Comparison of ENCODE assay signal across 14 mouse cellular contexts in the genomic region with DNA sequence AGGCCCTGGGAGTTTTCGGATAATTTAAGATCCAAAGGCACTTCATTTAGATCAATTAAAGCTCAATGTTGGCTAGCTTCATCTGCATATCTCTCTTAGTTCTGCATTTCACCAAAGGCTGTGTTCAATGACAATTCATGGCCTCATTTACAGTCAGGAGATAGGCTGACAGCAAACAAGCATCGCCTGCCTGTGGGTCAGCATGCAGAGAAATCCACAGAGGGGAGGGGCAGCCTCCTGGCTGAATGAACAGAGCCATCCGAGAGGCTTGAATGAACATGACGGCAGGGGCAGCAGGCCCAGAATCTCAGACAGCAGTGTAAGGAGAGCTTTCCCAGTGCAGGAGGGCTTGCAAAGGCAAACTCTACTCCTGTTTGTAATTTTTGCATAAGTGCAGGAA.
DNase-seq lines count a peak whose midpoint lies in the region; ATAC-seq and TF ChIP-seq lines count a peak whose summit lies in the region.
"Had no signal": no experiment of that assay in that cellular context is flagged by ENCODE, and none has a peak within 500 bp of the region (broad histone marks: within the 10 kb centered on the region; RNA-seq: fewer than 3 reads in every experiment).

No protein-coding gene starts in this region.

- H3K9me3 ChIP-seq in kidney, embryonic 14.5 days (ENCODE audit: control insufficient read depth, low read length), result no peaks in the 10 kb centered on the region
- no peaks in the 10 kb centered on the region for H3K9me3 ChIP-seq in lung, embryonic 16.5 days (ENCODE audit: control insufficient read depth, low read length)
- no peaks in the 10 kb centered on the region for H3K9me3 ChIP-seq in midbrain, embryonic 14.5 days (ENCODE audit: control insufficient read depth, low read length)
- H3K9me3 ChIP-seq: heart, embryonic 12.5 days; liver, embryonic 12.5 days had no signal

- peak; percentile 63 to 74 for DNase-seq in cerebellum, postnatal 10 days
- no peak for DNase-seq in cerebellum, adult 9-11 months
- no peak for DNase-seq in kidney, postnatal 14 days
- no peak for DNase-seq in lung, adult 2 months
- DNase-seq in midbrain, embryonic 14.5 days, result peak; percentile 61
- DNase-seq: adrenal gland, adult 2 months; gastrocnemius, postnatal 14 days; right cerebral cortex, adult 18-20 months had no signal

- H3K4me1 ChIP-seq in kidney, embryonic 14.5 days (ENCODE audit: control insufficient read depth, insufficient read depth, low read length), result no peaks in the 10 kb centered on the region
- H3K4me1 ChIP-seq in lung, embryonic 16.5 days (replicated peaks; ENCODE audit: control insufficient read depth, insufficient read depth, low read length), result no peaks in the 10 kb centered on the region
- no peaks in the 10 kb centered on the region for H3K4me1 ChIP-seq in lung, adult 2 months (ENCODE audit: control insufficient read depth, insufficient read depth, low read length)
- 0 out of 2 replicates have a peak, but pooled peaks cover 4% of the 10 kb centered on the region for H3K4me1 ChIP-seq in midbrain, embryonic 14.5 days (ENCODE audit: control insufficient read depth, insufficient read depth, low read length)
- H3K4me1 ChIP-seq: heart, embryonic 12.5 days; liver, embryonic 12.5 days had no signal

- 40% methylated on average over 4 of the region's 4 CpGs for WGBS in kidney, embryonic 14.5 days
- WGBS in lung, embryonic 16.5 days, result 46% methylated on average over 4 of the region's 4 CpGs
- 54% methylated on average over 4 of the region's 4 CpGs for WGBS in lung, adult 2 months
- 21% methylated on average over 4 of the region's 4 CpGs for WGBS in midbrain, embryonic 14.5 days

- no peak for TF ChIP-seq CTCF in lung, adult 2 months (IDR thresholded peaks at IDR 0.05; ENCODE audit: insufficient read depth, low read length)

- H3K36me3 ChIP-seq in kidney, embryonic 14.5 days (ENCODE audit: control insufficient read depth, insufficient read depth, low read length), result no peaks in the 10 kb centered on the region
- H3K36me3 ChIP-seq in lung, embryonic 16.5 days (ENCODE audit: control insufficient read depth, insufficient read depth, low read length), result no peaks in the 10 kb centered on the region
- H3K36me3 ChIP-seq in midbrain, embryonic 14.5 days (ENCODE audit: control insufficient read depth, insufficient read depth, low read length), result no peaks in the 10 kb centered on the region
- H3K36me3 ChIP-seq: heart, embryonic 12.5 days; liver, embryonic 12.5 days had no signal

- no peak overlapping the region for H3K4me3 ChIP-seq in kidney, embryonic 14.5 days (ENCODE audit: low read length)
- H3K4me3 ChIP-seq in lung, embryonic 16.5 days (ENCODE audit: low read length), result no peak overlapping the region
- H3K4me3 ChIP-seq in lung, adult 2 months (replicated peaks; ENCODE audit: extremely low read depth, low read depth, low read length), result no peak overlapping the region
- no peak overlapping the region for H3K4me3 ChIP-seq in midbrain, embryonic 14.5 days (replicated peaks; ENCODE audit: low read depth, low read length)
- H3K4me3 ChIP-seq: heart, embryonic 12.5 days; liver, embryonic 12.5 days had no signal

- TF ChIP-seq POLR2A in lung, adult 2 months (IDR thresholded peaks at IDR 0.05; ENCODE audit: borderline replicate concordance, extremely low read depth, low read depth, low read length), result no peak

- no peak overlapping the region for H3K9ac ChIP-seq in kidney, embryonic 14.5 days (ENCODE audit: low read depth, low read length)
- H3K9ac ChIP-seq in lung, embryonic 16.5 days (ENCODE audit: low read length), result no peak overlapping the region
- H3K9ac ChIP-seq in midbrain, embryonic 14.5 days (replicated peaks; ENCODE audit: low read length), result no peak overlapping the region
- H3K9ac ChIP-seq: heart, embryonic 12.5 days; liver, embryonic 12.5 days had no signal

- no peak overlapping the region for H3K27ac ChIP-seq in kidney, embryonic 14.5 days (ENCODE audit: low read depth, low read length)
- H3K27ac ChIP-seq in lung, embryonic 16.5 days (ENCODE audit: low read length), result peak overlapping the region; percentile 40
- no peak overlapping the region for H3K27ac ChIP-seq in midbrain, embryonic 14.5 days (replicated peaks; ENCODE audit: low read depth, low read length)
- H3K27ac ChIP-seq: liver, embryonic 12.5 days; macrophage had no signal

- H3K4me2 ChIP-seq in kidney, embryonic 14.5 days (replicated peaks; ENCODE audit: low read depth, low read length), result no peak overlapping the region
- H3K4me2 ChIP-seq in lung, embryonic 16.5 days (ENCODE audit: low read depth, low read length), result no peak overlapping the region
- no peak overlapping the region for H3K4me2 ChIP-seq in midbrain, embryonic 14.5 days (ENCODE audit: low read length)
- H3K4me2 ChIP-seq: heart, embryonic 12.5 days; liver, embryonic 12.5 days had no signal

- ATAC-seq in kidney, embryonic 14.5 days (ENCODE audit: low FRiP score, low TSS enrichment), result peak; percentile 69; the same call in 1 of the 2 replicates
- 0 out of 2 replicates have a peak, but pooled peaks have one; percentile 31 for ATAC-seq in lung, embryonic 16.5 days (ENCODE audit: low read depth)
- ATAC-seq in midbrain, embryonic 14.5 days (ENCODE audit: low FRiP score, low TSS enrichment), result peak; percentile 57; the same call in 1 of the 2 replicates
- no peak for ATAC-seq in megakaryocyte, adult 5-6 weeks (ENCODE audit: poor library complexity, severe bottlenecking)
- ATAC-seq: liver, embryonic 12.5 days had no signal

- no peaks in the 10 kb centered on the region for H3K27me3 ChIP-seq in kidney, embryonic 14.5 days (ENCODE audit: control insufficient read depth, insufficient read depth, low read length)
- no peaks in the 10 kb centered on the region for H3K27me3 ChIP-seq in lung, embryonic 16.5 days (ENCODE audit: control insufficient read depth, insufficient read depth, low read depth, low read length)
- H3K27me3 ChIP-seq in midbrain, embryonic 14.5 days (ENCODE audit: control insufficient read depth, insufficient read depth, low read length), result no peaks in the 10 kb centered on the region
- H3K27me3 ChIP-seq: heart, embryonic 12.5 days; liver, embryonic 12.5 days had no signal

Comparison
In these comparisons a context has a peak if more than half of its experiments do, and no peak if none do; other contexts are left out.
1. DNase-seq: peak in cerebellum, postnatal 10 days (2 of 2) and midbrain, embryonic 14.5 days (single experiment); none in cerebellum, adult 9-11 months (single experiment), kidney, postnatal 14 days (single experiment) and lung, adult 2 months (single experiment).